Mouse (Mus musculus) adrenal gland, adult 18-20 months (tissue): ENCODE measurements around the gene Best3. TPM values are rescaled to one million over a fixed set of nuclear protein-coding genes. Genes with fewer than 3 reads are reported as not detected.

Experiments used
- total RNA-seq, 2 experiments: library from RNA; stranded (reverse); gene quantifications; 1 replicate in 1 of 2; 2 replicates in 1 of 2; pipeline ENCODE4 v1.2.3; 2021

Gene Best3
- total RNA-seq, 2 experiments from 2014 or later: 0.20 to 0.29 TPM

Other genes starting within 250 kb of the Best3 start
- not detected for gene Myrfl, start 89.4 kb upstream of the Best3 start, total RNA-seq
- 10 to 100 TPM; 43.4 to 45.6 TPM for gene Rab3ip, start 35.5 kb upstream of the Best3 start, total RNA-seq
- not detected for gene Gm10271, start 13.7 kb upstream of the Best3 start, total RNA-seq
- gene Lrrc10, start 59.0 kb downstream of the Best3 start, total RNA-seq: not detected
- 100 to 1,000 TPM; 211 to 254 TPM for gene Cct2, start 77.5 kb downstream of the Best3 start, total RNA-seq
- 10 to 100 TPM; 20.5 to 25.4 TPM for gene Frs2, start 162.2 kb downstream of the Best3 start, total RNA-seq
- 10 to 100 TPM; 34.5 to 43.1 TPM for gene Yeats4, start 238.2 kb downstream of the Best3 start, total RNA-seq